Mouse (Mus musculus) G1E-ER4 (cell line): Measurements from ENCODE around the gene Nutm1. TPM values are rescaled to one million over a fixed set of nuclear protein-coding genes. Genes with fewer than 3 reads are reported as not detected.

Experiments
- GATA1 ChIP-seq: IDR thresholded peaks from one replicate; pipeline ENCODE4 v1.8.0; 2012; ENCODE audit warnings: low read length, inconsistent platforms
- polyA plus RNA-seq: library from polyadenylated mRNA; stranded (reverse); fragments of >175 nt; gene quantifications from 2 replicates; pipeline ENCODE4 v1.2.3, GENCODE M21; 2012

Gene Nutm1
- polyA plus RNA-seq, 1 experiment: not detected

DNA sequence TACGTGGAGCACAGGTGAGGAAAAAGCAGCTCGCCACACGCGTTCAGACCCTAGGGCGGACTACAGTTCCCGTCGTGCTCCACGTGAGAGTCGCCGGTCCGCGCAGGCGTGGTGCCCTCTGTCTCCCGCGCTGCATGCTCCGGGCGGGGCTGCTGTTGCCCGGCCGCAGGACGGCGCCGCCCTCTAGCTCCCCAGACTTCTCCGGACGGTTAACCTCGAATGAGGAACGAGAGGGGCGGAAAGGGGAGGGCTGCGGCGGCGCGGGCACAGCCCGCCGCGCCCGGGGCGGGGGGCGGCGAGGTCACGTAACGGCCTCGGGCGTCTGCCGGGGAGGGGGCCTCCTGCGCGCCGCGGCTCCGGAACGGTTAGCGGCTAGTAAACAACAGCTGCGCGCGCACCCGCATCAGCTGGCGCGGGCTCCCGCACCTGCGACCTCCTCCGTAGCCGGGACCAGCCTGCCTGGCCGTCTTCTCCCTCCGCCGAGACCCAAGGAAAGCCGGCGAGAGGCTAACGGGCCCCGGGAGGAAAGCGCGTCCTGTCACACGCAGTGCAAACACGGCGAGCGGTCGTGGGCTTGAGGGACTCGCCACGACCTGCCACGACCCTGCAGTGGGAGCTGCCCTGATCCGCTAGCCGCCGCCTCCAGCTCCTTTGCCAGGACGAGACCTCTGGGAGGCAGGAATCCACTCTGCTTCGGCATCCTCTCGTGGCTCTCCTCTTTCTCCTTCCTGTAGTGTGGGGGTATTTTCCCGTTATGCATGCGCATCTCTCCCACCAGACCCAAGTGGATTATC lies 6.6 kb upstream of the Nutm1 start, which contains the start of gene Slc12a6:
Slc12a6 (plus strand) TSS at position 378 of the 794 bp plus-strand sequence.
- TF ChIP-seq GATA1: no peak

- no peak for TF ChIP-seq GATA1
These were observed 5.3 kb upstream of the Nutm1 start for GRCm38 (mm10) chr2:112264364-112264763.

- no peak for TF ChIP-seq GATA1
These were observed 3.7 kb upstream of the Nutm1 start for GRCm38 (mm10) chr2:112262779-112263295.

- TF ChIP-seq GATA1: no peak
These were observed 2.9 kb upstream of the Nutm1 start, which contains the start of gene Nop10 for GRCm38 (mm10) chr2:112261748-112262653. Gene Nop10 (plus strand): TSS chr2:112261926.

GRCm38 (mm10) chr2:112254675-112255515 lies 4.2 kb downstream of the Nutm1 start:
- TF ChIP-seq GATA1: no peak

- TF ChIP-seq GATA1: no peak
These were observed 9.2 kb downstream of the Nutm1 start for GRCm38 (mm10) chr2:112249780-112250453.

GRCm38 (mm10) chr2:112247323-112247722 lies 11.8 kb downstream of the Nutm1 start:
- no peak for TF ChIP-seq GATA1

DNA sequence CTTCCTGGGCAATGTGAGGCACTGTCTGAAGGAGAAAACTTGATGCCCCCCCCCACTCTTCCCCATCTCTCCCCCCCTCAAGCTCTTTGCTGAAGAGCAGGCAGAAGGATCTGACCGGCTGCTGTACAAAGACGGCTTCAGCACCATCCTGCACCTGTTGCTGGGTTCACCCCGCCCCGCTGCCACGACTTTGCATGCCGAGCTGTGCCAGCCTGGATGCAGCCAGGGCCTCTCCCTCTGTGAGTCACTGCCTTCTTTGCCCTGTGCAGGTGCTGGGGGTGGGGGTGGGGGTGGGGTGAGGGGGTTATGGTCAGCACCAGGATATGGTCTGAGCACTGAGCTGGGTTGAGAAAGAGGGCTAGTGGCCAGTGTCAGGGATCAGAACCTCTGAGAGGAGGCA lies 12.9 kb downstream of the Nutm1 start:
- TF ChIP-seq GATA1: no peak

- no peak for TF ChIP-seq GATA1
These were observed 13.8 kb downstream of the Nutm1 start for GRCm38 (mm10) chr2:112245307-112245706.

- TF ChIP-seq GATA1: no peak
These were observed 17.3 kb downstream of the Nutm1 start for GRCm38 (mm10) chr2:112241787-112242186.

GRCm38 (mm10) chr2:112239935-112240721 lies 19.0 kb downstream of the Nutm1 start:
- TF ChIP-seq GATA1: no peak

DNA sequence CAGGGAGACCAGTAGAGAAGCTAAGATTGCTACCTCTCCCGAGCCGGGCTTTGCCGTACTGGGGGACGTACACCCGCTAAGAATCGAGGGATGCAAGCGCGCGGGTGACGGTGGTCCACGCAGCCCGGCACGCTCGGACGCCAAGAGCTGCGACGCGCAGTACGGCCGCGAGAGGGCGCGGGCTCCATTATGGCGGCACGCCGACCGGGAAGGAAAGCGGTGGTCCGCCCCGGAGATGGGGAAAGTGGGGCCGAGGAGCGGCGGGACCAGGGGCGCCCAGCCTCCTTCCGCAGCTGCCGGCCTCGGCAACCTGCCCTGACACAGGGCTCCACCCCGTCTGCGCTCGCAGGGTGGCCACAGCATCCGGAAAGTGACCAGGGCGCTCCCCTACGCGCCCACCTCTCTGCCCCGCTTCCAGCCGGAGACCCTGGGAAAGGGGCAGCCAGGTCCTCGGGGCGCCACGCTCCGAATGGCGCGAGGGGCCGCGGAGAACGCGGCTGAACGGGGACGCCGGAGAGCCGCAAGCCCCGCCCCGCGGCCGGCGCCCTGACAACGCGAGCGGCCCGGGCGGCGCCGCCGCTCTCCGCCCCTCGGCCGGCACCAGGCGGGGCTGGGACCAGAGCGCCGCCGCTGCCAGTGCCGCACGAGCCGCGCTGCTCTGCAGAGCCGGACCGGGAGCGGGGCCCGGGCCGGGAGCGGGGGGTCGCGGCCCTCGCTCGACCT lies 19.7 kb downstream of the Nutm1 start, which contains the start of gene Lpcat4:
Lpcat4 (plus strand) TSS at position 257 of the 723 bp plus-strand sequence.
- TF ChIP-seq GATA1: no peak

DNA sequence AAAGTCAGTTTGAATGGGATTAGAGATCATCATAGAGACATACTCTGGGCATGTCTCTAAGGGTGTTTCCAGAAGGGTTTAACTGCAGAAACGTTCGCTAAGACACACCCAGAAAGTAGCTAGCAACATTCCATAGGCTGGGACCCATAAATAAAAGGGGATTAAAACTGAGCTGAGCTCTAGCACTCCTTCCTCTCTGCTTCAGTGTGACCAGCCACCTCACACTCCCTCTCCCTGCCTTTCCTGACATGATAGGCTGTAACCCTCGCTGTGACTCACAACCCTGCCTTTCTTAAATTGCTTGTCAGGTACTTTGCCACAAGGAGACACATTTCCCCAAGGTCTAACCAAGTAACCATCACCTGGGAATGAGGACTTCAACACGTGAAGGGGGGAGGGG lies 21.1 kb downstream of the Nutm1 start:
- no peak for TF ChIP-seq GATA1
